In the genomic region with DNA sequence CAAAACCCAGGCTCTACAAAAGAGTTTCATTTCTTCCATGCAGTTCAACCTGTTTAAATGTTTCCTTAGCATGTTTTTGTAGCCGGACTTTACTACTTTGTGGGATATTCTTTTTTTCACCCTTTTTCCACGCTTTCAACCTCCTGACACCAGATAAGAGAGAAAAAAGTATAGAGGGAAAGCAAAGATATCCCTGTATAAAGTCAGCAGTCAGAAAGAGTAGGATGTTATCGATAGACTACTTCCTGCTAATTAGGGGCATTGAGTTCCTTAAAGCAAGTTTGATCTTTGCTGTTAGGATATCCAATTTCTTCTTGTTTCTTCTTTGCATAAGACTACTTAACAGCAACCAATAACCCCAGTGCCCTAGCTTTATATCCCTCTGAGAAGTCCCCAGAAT, we compare ENCODE assay signal across 32 mouse cellular contexts. TPM values are rescaled to one million over a fixed set of nuclear protein-coding genes. Genes with fewer than 3 reads are reported as not detected.
"Had no signal": no experiment of that assay in that cellular context is flagged by ENCODE, and none has a peak within 500 bp of the region (broad histone marks: within the 10 kb centered on the region; RNA-seq: fewer than 3 reads in every experiment).

No protein-coding gene starts in this region.

- H3K9me3 ChIP-seq: intestine, embryonic 15.5 days; kidney, embryonic 15.5 days; lung, embryonic 15.5 days; midbrain, embryonic 12.5 days; midbrain, embryonic 15.5 days; neural tube, embryonic 13.5 days; stomach, embryonic 15.5 days had no signal

- H3K27me3 ChIP-seq: intestine, embryonic 15.5 days; kidney, embryonic 15.5 days; lung, embryonic 15.5 days; midbrain, embryonic 12.5 days; midbrain, embryonic 15.5 days; neural tube, embryonic 13.5 days; stomach, embryonic 15.5 days had no signal

- DNase-seq: kidney, adult 11 months; kidney, adult 8-10 months; kidney, postnatal 10 days; kidney, postnatal 36 days; layer of hippocampus, postnatal 36 days; lung, adult 18-20 months; lung, postnatal 10 days; lung, postnatal 36 days; retina, postnatal 1 day; right cerebral cortex, postnatal 25 days; spleen, adult 18-20 months; thymus, postnatal 25 days had no signal

- H3K27ac ChIP-seq: intestine, embryonic 15.5 days; kidney, embryonic 15.5 days; left cerebral cortex, adult 2 months; lung, embryonic 15.5 days; midbrain, embryonic 12.5 days; midbrain, embryonic 15.5 days; neural tube, embryonic 13.5 days; stomach, embryonic 15.5 days had no signal

- H3K4me2 ChIP-seq: intestine, embryonic 15.5 days; kidney, embryonic 15.5 days; lung, embryonic 15.5 days; midbrain, embryonic 12.5 days; midbrain, embryonic 15.5 days; neural tube, embryonic 13.5 days; stomach, embryonic 15.5 days had no signal

- H3K4me1 ChIP-seq: intestine, embryonic 15.5 days; lung, embryonic 15.5 days; midbrain, embryonic 12.5 days; neural tube, embryonic 13.5 days; stomach, embryonic 15.5 days had no signal

- H3K36me3 ChIP-seq: midbrain, embryonic 15.5 days had no signal

- H3K9ac ChIP-seq: intestine, embryonic 15.5 days; kidney, embryonic 15.5 days; lung, embryonic 15.5 days; midbrain, embryonic 12.5 days; midbrain, embryonic 15.5 days; neural tube, embryonic 13.5 days; stomach, embryonic 15.5 days had no signal

- H3K4me3 ChIP-seq: intestine, embryonic 15.5 days; kidney, embryonic 15.5 days; left cerebral cortex, adult 2 months; lung, embryonic 15.5 days; midbrain, embryonic 12.5 days; midbrain, embryonic 15.5 days; myocyte; neural tube, embryonic 13.5 days; stomach, embryonic 15.5 days had no signal

- ATAC-seq: intestine, embryonic 15.5 days; midbrain, embryonic 15.5 days had no signal

RNA-seq across cellular contexts. Expression of gene Trpd52l3, which starts 47.9 kb away (rescaled TPM):
- total RNA-seq: layer of hippocampus, adult 8-10 months; layer of hippocampus, postnatal 10 days; layer of hippocampus, postnatal 36 days; left cerebral cortex, adult 2 months; left cerebral cortex, postnatal 10 days; left cerebral cortex, postnatal 36 days; megakaryocyte progenitor cell, adult 5-6 weeks; megakaryocyte-erythroid progenitor cell, adult 5-6 weeks; monocyte, adult 5-6 weeks; neutrophil, adult 5-6 weeks had no signal
- polyA plus RNA-seq: intestine, embryonic 15.5 days; kidney, embryonic 15.5 days; limb, embryonic 11.5 days; limb, embryonic 14.5 days; lung, embryonic 15.5 days; midbrain, embryonic 12.5 days; midbrain, embryonic 15.5 days; myocyte; neural tube, embryonic 13.5 days; stomach, embryonic 15.5 days; thymus, postnatal 0 days had no signal
